Mouse (Mus musculus) thymus, postnatal 0 days (tissue): ENCODE results near the gene Chmp6. TPM values are rescaled to one million over a fixed set of nuclear protein-coding genes. Genes with fewer than 3 reads are reported as not detected.

Experiments
- DNase-seq: peaks from one replicate; pipeline ENCODE4 v3.0.0-alpha.2; 2015; ENCODE audit warnings: low spot score
- polyA plus RNA-seq: library from polyadenylated mRNA; unstranded; fragments of >200 nt; fragmentation: Nextera tagmentation; extraction: Ambion mirVana; gene quantifications from 2 replicates; pipeline ENCODE4 v1.2.1, GENCODE M21; 2015

Gene Chmp6
- polyA plus RNA-seq, 1 experiment from 2014 or later = 86.0 TPM

DNA sequence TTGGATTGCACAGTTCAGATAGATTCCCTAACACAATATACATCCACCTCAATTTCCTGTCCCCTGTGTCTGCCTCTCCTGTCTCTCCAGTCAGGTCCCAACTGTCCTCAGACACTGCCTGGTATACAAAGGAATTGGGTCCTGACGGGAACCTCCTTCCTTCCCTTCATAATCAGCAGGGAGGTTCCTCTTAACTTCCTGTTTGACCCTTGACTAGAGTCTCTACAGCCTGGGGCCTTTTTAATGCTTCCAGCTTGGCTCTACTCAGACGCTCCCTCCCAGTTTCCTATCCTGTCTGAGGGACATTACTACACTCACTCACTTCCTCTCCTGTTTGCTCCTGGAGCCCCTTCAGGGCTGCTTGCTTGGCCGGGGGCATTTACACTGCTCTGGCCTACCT lies 42.2 kb downstream of the Chmp6 start:
- no peak for DNase-seq

DNA sequence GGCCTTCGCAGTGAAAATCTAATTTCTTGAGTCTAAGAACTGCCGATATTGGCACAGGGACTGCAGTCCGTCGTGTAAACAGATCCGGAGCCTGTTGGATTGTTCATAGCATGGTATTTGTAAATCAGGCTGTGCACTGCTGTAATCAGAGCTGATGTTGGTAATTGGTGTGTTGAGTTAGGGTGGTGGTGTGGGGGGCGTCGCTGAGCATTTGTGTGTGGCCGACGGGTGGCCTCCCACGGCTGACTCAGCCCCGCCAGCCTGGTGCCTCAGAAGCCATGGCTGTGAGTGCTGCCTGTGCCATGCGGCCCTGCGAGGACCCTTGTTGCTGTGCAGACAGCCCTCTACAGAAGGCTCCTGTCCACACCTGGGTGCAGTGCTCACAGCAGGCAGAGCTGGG lies 43.3 kb downstream of the Chmp6 start:
- DNase-seq = no peak

DNA sequence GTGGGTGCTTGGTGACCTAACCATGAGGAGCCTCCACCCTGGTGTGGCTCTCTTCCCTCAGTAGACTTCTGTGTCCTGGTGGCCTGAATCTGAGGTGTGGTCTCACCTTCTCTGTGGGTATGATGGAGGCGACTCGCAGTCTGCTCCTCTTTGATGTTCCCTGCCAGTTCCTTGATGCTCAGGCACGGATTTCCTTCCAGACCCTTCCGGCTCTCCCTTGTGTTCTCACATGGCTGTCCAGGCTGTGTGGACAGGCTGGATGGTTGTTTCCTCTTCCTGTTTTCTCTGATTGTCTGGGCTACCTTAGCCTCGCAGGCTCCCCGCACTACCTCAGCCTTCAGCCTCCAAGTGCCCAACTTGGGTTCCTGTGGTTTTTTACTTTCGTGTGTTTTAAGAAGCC lies 45.6 kb downstream of the Chmp6 start:
- DNase-seq = no peak

DNA sequence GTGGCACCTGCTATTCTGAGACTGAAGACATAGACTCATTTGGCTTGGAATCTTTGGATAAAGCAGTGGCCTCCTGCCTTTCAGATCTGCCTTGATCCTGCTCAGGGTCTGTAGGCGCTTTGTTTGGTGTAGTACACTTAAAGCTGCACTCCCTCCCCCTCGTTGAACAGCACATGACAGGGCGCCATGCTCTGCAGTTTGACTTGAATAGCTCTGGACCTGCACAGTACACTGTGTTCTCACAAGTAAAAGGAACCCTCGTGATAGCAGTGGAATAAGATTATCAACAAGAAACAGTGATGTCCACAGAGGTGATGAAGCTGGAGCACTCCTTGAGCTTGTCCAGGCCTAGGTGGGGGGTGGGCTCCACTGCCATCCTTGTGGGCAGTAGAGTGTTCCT lies 46.5 kb downstream of the Chmp6 start:
- DNase-seq = no peak

DNA sequence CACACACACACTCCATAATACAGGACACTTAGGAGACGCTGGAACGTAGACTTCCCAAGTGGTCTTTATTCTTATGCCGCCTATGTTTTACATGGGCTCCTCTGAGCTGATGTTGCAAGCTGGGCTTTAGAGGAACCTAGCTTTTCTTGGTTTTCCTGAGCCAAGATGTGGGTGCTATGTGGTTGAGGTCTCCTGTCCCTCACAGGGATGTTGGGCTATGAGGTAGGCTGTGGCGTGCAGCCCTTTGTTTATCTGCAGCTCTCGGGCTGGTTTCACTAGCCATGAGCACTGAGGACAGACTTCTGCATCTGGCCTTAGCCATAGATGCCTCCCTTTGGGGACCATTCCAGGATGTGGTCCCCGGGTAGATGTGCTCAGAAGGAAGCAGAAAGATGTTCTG lies 47.4 kb downstream of the Chmp6 start:
- DNase-seq = no peak

DNA sequence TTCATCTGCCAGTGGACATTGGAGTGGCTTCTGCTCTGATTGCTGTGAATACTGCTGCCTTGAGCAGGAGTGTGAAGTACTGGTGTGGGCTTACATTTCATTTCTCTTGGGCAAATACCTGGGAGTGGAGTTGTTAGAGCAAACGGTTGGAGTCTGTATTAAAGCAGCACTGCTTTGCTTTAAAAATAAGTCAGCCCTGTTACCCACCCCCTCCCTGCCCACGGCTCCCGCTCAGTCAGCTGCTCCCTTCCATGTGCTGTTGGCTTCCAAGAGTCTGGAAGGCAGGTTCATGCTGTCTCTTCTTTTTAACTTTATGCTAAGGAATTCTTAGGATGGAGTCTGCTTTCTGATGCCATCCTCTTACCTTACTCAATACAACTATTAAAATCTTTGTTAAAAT lies 48.3 kb downstream of the Chmp6 start:
- DNase-seq = no peak

DNA sequence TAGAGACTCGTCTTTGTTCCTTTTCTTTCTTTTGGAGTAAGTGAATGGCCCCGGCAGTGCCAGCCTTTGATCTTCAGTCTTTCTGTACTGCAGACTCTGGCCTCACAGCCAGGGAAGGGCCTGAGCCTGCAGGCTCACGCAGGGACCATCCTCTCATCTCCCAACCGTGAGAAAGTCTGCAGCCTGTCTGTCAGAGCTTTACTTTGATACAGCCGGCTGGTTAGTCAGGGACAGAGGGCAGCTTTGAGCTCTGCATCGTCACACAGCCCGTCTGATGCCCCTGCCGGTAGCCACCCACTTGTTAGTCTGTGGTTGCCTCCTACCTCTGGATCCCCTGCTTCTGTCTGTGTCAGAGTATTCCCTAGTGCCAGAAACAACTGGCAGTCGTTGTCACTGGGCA lies 51.8 kb downstream of the Chmp6 start:
- DNase-seq = no peak

- no peak for DNase-seq
Measured at GRCm38 (mm10) chr11:119966294-119966693, 53.1 kb downstream of the Chmp6 start.

DNA sequence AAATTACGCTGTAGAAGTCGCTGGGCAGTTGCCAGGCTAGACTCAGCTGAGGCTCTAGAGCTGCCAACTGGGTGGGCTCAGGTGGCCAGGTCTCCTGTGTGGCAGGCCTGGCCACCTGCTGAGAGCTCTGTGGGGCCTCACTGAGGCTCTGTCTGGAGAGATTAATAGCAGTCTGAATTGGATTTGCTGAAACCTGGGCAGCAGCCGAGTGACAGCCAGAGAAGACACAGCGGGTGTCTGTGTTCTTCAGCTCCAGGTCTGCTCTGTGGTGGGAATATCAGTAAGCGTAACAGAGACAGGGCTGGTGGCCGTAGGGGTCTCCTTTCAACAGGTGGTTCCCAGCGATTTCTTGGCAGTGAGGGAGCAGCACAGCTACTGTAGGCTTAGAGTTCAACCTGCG lies 54.2 kb downstream of the Chmp6 start:
- DNase-seq = no peak

GRCm38 (mm10) chr11:119967892-119968291 lies 54.7 kb downstream of the Chmp6 start:
- no peak for DNase-seq

Other genes with a start within 250 kb of the Chmp6 start
- gene Baiap2, start 29.3 kb downstream of the Chmp6 start, polyA plus RNA-seq = 25.1 and 26.3 TPM in 2 replicates
- gene Aatk, start 133.7 kb downstream of the Chmp6 start, polyA plus RNA-seq = 0.21 and 0.31 TPM in 2 replicates
- gene Cep131, start 173.4 kb downstream of the Chmp6 start, polyA plus RNA-seq = 9.5 and 11.2 TPM in 2 replicates
- gene Tepsin, start 185.3 kb downstream of the Chmp6 start, polyA plus RNA-seq = 12.3 and 13.2 TPM in 2 replicates
- gene Ndufaf8, start 185.5 kb downstream of the Chmp6 start, polyA plus RNA-seq = 112 and 121 TPM in 2 replicates
- 58.9 and 60.9 TPM in 2 replicates for gene Slc38a10, start 237.9 kb downstream of the Chmp6 start, polyA plus RNA-seq